Mouse (Mus musculus) embryonic facial prominence, embryonic 14.5 days (tissue): ENCODE data around the gene Acaa1a. TPM values are rescaled to one million over a fixed set of nuclear protein-coding genes. Genes with fewer than 3 reads are reported as not detected.
A peak's percentile ranks its signal among the peaks of the same experiment; 100 is the strongest.

Source experiments
- ATAC-seq: fragments of 200-750 bp; cut with Nextera tagmentation; 2 replicates; pipeline ENCODE4 v1.8.0; 2017; ENCODE audit warnings: low read depth, moderate number of reproducible peaks, moderate TSS enrichment
- DNase-seq: peaks from one replicate; pipeline ENCODE4 v3.0.0-alpha.2; 2015; ENCODE audit warnings: low spot score
- H3K27ac ChIP-seq: fragments of 300-500 bp; sonication (generic); replicated peaks from 2 replicates; pipeline ENCODE4 v1.5.1; 2014; ENCODE audit warnings: low read depth, mild to moderate bottlenecking, low read length, moderate library complexity
- H3K27me3 ChIP-seq: fragments of 300-500 bp; sonication (generic); replicated peaks from 2 replicates; pipeline ENCODE4 v1.6.1; 2014; ENCODE audit warnings: low read length; ENCODE audit not compliant: control insufficient read depth, insufficient read depth
- H3K36me3 ChIP-seq: fragments of 300-500 bp; sonication (generic); 2 replicates; pipeline ENCODE4 v1.6.1; 2014; ENCODE audit warnings: low read length, mixed read lengths; ENCODE audit not compliant: control insufficient read depth, insufficient read depth
- H3K4me1 ChIP-seq: fragments of 300-500 bp; sonication (generic); 2 replicates; pipeline ENCODE4 v1.6.1; 2014; ENCODE audit warnings: antibody characterized with exemption, low read length; ENCODE audit not compliant: control insufficient read depth, insufficient read depth
- H3K4me2 ChIP-seq: fragments of 300-500 bp; sonication (generic); 2 replicates; pipeline ENCODE4 v1.6.1; 2014; ENCODE audit warnings: low read depth, mild to moderate bottlenecking, low read length, moderate library complexity, mixed read lengths
- H3K4me3 ChIP-seq: fragments of 300-500 bp; sonication (generic); 2 replicates; pipeline ENCODE4 v1.5.1; 2014; ENCODE audit warnings: low read depth, mild to moderate bottlenecking, low read length
- H3K9ac ChIP-seq: fragments of 300-500 bp; sonication (generic); 2 replicates; pipeline ENCODE4 v1.6.1; 2014; ENCODE audit warnings: low read depth, mild to moderate bottlenecking, low read length, moderate library complexity, mixed read lengths
- H3K9me3 ChIP-seq: fragments of 300-500 bp; sonication (generic); 2 replicates; pipeline ENCODE4 v1.6.1; 2016; ENCODE audit warnings: low read length; ENCODE audit not compliant: control insufficient read depth
- WGBS: fragments of 180-500 bp; shearing (Covaris S2); extraction: QIAGEN DNeasy Blood & Tissue Kit; methylation state at CpG from one replicate; pipeline ENCODE4 v1.1.7; 2014; 5-methylcytosine and 5-hydroxymethylcytosine counted together
- polyA plus RNA-seq: library from polyadenylated mRNA; unstranded; fragments of >200 nt; fragmentation: Nextera tagmentation; extraction: Ambion mirVana; gene quantifications from 2 replicates; pipeline ENCODE4 v1.2.1, GENCODE M21; 2014

The Acaa1a gene
- polyA plus RNA-seq = 83.8 and 86.9 TPM in 2 replicates

- no peaks in the 10 kb centered on the region for H3K9me3 ChIP-seq
- H3K9ac ChIP-seq = peak within 1 kb of the TSS; percentile 76
- H3K27ac ChIP-seq = peak within 1 kb of the TSS; percentile 86
- ATAC-seq (no peak), DNase-seq (peak; percentile 79)
- peak within 1 kb of the TSS; percentile 76 for H3K4me3 ChIP-seq
- H3K4me1 ChIP-seq = peaks cover 9% of the 10 kb centered on the region
- peaks cover 17% of the 10 kb centered on the region for H3K36me3 ChIP-seq
- H3K27me3 ChIP-seq = no peaks in the 10 kb centered on the region
- H3K4me2 ChIP-seq = peak within 1 kb of the TSS; percentile 80
- WGBS = 1% methylated on average over 41 of the region's 43 CpGs
Observed at GRCm38 (mm10) chr9:119339558-119340211, at the start of gene Acaa1a. Gene Acaa1a, plus strand, starts transcription at chr9:119339676.

- H3K9me3 ChIP-seq = no peaks in the 10 kb centered on the region
- no peak overlapping the region for H3K27ac ChIP-seq
- no peaks in the 10 kb centered on the region for H3K4me1 ChIP-seq
- no peaks in the 10 kb centered on the region for H3K27me3 ChIP-seq
- H3K4me2 ChIP-seq = no peak overlapping the region
- H3K36me3 ChIP-seq = peaks cover 22% of the 10 kb centered on the region; the same call in 1 of the 2 replicates
- DNase-seq (no peak), ATAC-seq (no peak)
- H3K4me3 ChIP-seq = no peak overlapping the region
- no peak overlapping the region for H3K9ac ChIP-seq
- 94% methylated on average over 3 of the region's 3 CpGs for whole genome bisulfite sequencing
Observed at GRCm38 (mm10) chr9:119290791-119291190, 48.7 kb upstream of the Acaa1a start.

GRCm38 (mm10) chr9:119297696-119298095 is 41.8 kb upstream of the Acaa1a start:
- peaks cover 21% of the 10 kb centered on the region for H3K36me3 ChIP-seq
- H3K4me3 ChIP-seq = no peak overlapping the region
- H3K27ac ChIP-seq = no peak overlapping the region
- H3K4me1 ChIP-seq = no peaks in the 10 kb centered on the region
- H3K27me3 ChIP-seq = no peaks in the 10 kb centered on the region
- 89% methylated on average over 6 of the region's 6 CpGs for WGBS
- no peak overlapping the region for H3K4me2 ChIP-seq
- H3K9me3 ChIP-seq = no peaks in the 10 kb centered on the region
- ATAC-seq = no peak
- H3K9ac ChIP-seq = no peak overlapping the region
- DNase-seq = no peak

GRCm38 (mm10) chr9:119298563-119298962 is 40.9 kb upstream of the Acaa1a start:
- Histone ChIP-seq H3K4me3 (no peak overlapping the region), H3K4me2 (no peak overlapping the region), H3K36me3 (peaks cover 23% of the 10 kb centered on the region), H3K27me3 (no peaks in the 10 kb centered on the region), H3K9me3 (no peaks in the 10 kb centered on the region), H3K4me1 (no peaks in the 10 kb centered on the region), H3K27ac (no peak overlapping the region), H3K9ac (no peak overlapping the region)
- WGBS = 90% methylated on average over 3 of the region's 3 CpGs
- ATAC-seq = no peak
- DNase-seq = no peak

GRCm38 (mm10) chr9:119305863-119306262 is 33.6 kb upstream of the Acaa1a start:
- Histone ChIP-seq H3K4me3 (no peak overlapping the region), H3K27ac (no peak overlapping the region), H3K27me3 (no peaks in the 10 kb centered on the region), H3K9me3 (no peaks in the 10 kb centered on the region), H3K36me3 (peaks cover 22% of the 10 kb centered on the region), H3K4me2 (no peak overlapping the region), H3K4me1 (no peaks in the 10 kb centered on the region), H3K9ac (no peak overlapping the region)
- 94% methylated on average over 7 of the region's 7 CpGs for WGBS
- ATAC-seq = no peak
- no peak for DNase-seq

GRCm38 (mm10) chr9:119309067-119309466 is 30.4 kb upstream of the Acaa1a start:
- no peak overlapping the region for H3K4me3 ChIP-seq
- no peaks in the 10 kb centered on the region for H3K27me3 ChIP-seq
- H3K36me3 ChIP-seq = 0 out of 2 replicates have a peak, but pooled peaks cover 4% of the 10 kb centered on the region
- no peak overlapping the region for H3K9ac ChIP-seq
- H3K4me1 ChIP-seq = no peaks in the 10 kb centered on the region
- H3K27ac ChIP-seq = no peak overlapping the region
- ATAC-seq = no peak
- no peak overlapping the region for H3K4me2 ChIP-seq
- no peaks in the 10 kb centered on the region for H3K9me3 ChIP-seq
- 89% methylated on average over 1 of the region's 1 CpGs for WGBS
- DNase-seq = no peak

- DNase-seq = no peak
- no peak overlapping the region for H3K4me3 ChIP-seq
- no peaks in the 10 kb centered on the region for H3K4me1 ChIP-seq
- H3K9me3 ChIP-seq = no peaks in the 10 kb centered on the region
- no peak overlapping the region for H3K27ac ChIP-seq
- no peak for ATAC-seq
- 88% methylated on average over 10 of the region's 10 CpGs for WGBS
- no peak overlapping the region for H3K4me2 ChIP-seq
- no peaks in the 10 kb centered on the region for H3K27me3 ChIP-seq
- no peaks in the 10 kb centered on the region for H3K36me3 ChIP-seq
- H3K9ac ChIP-seq = no peak overlapping the region
Observed at GRCm38 (mm10) chr9:119313096-119313495, 26.4 kb upstream of the Acaa1a start.

GRCm38 (mm10) chr9:119318891-119319290 is 20.6 kb upstream of the Acaa1a start:
- H3K27ac ChIP-seq = no peak overlapping the region
- H3K36me3 ChIP-seq = no peaks in the 10 kb centered on the region
- ATAC-seq (no peak), DNase-seq (no peak)
- H3K4me3 ChIP-seq = no peak overlapping the region
- H3K4me2 ChIP-seq = no peak overlapping the region
- H3K9ac ChIP-seq = no peak overlapping the region
- no peaks in the 10 kb centered on the region for H3K9me3 ChIP-seq
- 86% methylated on average over 1 of the region's 1 CpGs for WGBS
- H3K4me1 ChIP-seq = peaks cover 20% of the 10 kb centered on the region
- H3K27me3 ChIP-seq = no peaks in the 10 kb centered on the region

- DNase-seq (no peak), ATAC-seq (no peak)
- 90% methylated on average over 7 of the region's 7 CpGs for WGBS
- no peak overlapping the region for H3K27ac ChIP-seq
- H3K27me3 ChIP-seq = no peaks in the 10 kb centered on the region
- H3K9ac ChIP-seq = no peak overlapping the region
- no peak overlapping the region; the same call in 1 of the 2 replicates for H3K4me3 ChIP-seq
- no peaks in the 10 kb centered on the region for H3K36me3 ChIP-seq
- no peaks in the 10 kb centered on the region for H3K9me3 ChIP-seq
- H3K4me1 ChIP-seq = peaks cover 20% of the 10 kb centered on the region
- peak overlapping the region; percentile 98 for H3K4me2 ChIP-seq
Observed at GRCm38 (mm10) chr9:119320446-119320845, 19.0 kb upstream of the Acaa1a start.
